Mouse (Mus musculus): ENCODE measurements around the gene Edil3. TPM values are rescaled to one million over a fixed set of nuclear protein-coding genes. Genes with fewer than 3 reads are reported as not detected.

Gene Edil3
- polyA plus RNA-seq (2015; fragmentation: Nextera tagmentation; extraction: Ambion mirVana): 0.99 and 2.5 TPM in 2 replicates

DNA sequence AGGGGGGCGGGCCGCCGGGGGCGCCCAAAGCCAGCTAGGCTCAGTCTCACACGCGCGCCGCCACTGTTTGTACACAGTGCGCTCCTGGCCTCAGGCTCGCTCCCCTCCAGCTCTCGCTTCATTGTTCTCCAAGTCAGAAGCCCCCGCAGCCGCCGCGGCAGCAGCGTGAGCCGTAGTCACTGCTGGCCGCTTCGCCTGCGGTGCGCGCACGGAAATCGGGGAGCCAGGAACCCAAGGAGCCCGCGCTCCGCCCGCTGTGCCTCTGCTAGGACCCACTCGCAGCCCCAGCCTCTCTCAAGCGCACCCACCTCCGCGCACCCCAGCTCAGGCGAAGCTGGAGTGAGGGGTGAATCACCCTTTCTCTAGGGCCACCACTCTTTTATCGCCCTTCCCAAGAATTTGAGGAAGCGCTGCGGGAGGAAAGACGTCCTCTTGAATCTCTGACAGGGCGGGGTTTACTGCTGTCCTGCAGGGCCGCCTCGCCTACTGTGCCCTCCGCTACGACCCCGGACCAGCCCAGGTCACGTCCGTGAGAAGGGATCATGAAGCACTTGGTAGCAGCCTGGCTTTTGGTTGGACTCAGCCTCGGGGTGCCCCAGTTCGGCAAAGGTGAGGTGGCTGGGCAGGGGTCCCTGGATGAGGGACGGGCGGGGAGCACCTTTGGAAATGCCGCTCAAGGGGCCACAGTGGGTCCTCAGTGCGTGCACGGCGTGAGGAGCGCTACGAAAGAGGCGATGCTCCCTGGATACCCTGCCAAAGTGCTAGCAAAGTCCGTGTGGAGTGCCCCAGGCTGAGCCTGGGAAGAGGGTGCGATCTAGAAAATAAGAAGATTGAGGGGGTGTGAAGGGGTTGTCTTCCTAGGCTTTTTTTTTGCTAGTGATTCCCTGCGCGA lies at the start of gene Edil3:
TSS of gene Edil3 (plus strand) at position 33 of the 892 bp plus-strand sequence.

All from adrenal gland, postnatal 0 days (tissue).